Mouse (Mus musculus): ENCODE results near the gene Hipk2.

The Hipk2 gene

DNA sequence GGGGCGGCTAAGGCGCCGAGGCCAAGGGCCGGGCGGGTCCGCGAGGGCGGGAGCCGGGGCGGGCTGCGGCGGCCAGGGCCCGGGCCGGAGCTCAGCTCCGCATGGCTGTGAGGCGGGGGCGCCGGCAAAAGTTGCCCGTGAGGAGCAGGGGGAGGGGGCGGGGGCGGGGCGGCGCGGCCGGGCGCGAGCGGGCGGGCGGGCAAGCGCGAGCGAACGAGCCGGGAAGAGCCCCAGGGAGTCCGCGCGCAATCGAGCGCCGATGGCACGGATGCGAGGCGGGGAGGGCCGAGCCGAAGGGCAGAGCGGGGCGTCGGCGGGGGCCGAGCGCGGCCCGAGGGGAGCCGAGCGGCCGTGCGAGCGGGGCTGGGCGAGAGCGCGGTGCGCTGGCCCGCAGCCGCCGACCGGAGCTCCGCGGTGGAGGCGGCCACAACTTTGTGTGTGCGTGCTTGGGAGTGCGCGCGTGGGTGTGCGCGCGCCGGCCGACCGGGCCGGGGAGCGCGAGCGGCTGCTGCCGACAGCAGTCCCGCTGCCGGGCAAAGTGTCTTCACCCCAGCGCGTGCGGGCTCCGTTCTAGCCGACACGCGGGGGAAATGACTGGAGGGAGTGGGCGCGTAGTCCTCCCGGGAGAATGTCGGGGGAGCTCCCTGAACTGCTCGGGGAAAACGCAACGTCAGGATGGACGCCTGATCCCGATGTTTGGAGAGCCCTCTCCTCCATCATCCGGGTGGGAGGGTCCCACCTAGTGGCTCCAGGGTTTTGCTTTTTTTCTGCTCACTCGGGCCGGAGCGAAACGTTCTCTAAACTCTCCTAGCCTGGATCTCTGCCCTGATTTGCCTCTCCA lies at the start of gene Hipk2:
Hipk2 (minus strand) TSS at position 95 of the 841 bp plus-strand sequence.
- peak; percentile 86 for DNase-seq (ENCODE audit: low read depth, low spot score)

DNA sequence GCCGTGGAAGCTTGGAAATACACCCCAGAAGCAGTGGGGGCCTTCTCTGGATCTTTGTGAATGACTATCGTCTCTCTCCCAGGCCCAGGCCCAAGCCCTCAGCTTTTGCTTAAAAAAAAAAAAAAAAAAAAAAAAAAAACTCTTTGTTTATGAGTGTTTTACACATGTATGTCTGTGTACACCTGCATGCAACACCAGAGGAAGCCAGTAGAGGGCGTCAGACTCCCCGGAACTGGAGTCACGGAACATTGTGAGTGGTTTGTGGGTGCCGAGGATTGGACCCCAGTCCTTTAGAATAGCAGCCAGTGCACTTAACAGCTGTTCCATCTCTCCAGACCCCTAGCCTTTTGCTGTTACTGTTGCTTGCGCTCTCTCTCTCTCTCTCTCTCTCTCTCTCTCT lies 49.8 kb upstream of the Hipk2 start:
- DNase-seq (ENCODE audit: low read depth, low spot score): peak; percentile 28

DNA sequence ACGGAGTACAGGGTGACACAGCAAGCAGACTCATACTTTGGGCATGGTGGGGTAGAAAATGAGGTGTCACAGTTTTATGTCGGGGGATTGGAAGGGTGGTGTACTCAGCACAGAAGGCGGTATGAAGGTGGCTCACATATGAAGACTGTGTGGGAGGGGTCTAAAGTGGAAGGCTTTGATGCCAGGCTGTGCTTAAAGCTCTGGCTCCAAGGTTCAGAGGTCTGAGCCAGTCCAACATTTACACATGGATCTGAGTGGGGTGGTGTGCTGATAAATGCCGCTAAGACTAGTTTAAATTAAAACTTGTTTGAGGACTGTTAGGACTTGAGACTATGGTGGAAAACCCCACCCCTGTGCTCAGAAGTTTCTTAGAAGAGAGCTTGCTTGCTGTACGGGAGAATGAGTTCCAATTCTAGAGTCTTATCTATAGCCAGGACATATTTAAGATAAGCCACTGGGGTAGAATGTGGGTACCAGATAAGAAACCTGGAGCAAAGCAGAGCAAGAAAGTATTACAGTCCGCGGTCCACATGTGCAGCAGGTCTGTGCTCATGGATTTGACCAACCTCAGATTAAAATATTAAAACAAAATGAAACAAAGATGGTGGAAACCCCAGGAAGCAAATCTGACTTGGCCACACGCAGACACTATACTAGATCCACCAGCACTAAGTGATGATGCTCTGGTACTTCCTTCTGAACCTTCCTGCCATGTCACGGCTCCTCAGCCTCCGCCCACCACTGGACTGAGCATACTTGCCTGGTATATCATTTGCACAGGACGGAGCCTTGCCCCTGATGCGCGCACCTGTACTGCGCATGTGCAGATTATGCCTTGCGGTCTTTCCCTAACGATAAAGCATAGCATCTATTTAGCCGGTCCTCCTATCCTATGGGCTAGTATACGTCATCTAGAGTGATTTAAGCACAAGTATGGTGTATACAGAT lies 48.2 kb upstream of the Hipk2 start:
- no peak for DNase-seq (ENCODE audit: low read depth, low spot score)

DNA sequence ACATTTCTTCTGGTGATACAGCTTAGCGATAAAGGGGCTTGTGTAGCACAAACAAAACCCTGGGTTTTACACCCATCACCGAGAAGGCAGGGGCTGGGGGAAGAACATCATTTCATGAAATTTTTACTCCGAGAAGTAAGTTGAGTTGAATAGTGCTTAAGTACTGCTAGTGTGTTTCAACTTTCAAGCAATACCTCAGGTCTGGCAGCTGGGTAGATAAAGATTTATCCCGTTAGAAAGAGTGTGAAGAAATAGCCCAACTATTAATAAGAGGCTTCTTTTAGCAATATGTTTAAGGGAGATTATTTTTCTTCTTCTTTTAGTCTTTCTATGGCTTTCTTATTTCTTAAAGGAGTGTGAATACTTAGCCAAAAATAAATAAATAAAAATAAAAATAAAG lies 47.5 kb upstream of the Hipk2 start:
- no peak for DNase-seq (ENCODE audit: low read depth, low spot score)

DNA sequence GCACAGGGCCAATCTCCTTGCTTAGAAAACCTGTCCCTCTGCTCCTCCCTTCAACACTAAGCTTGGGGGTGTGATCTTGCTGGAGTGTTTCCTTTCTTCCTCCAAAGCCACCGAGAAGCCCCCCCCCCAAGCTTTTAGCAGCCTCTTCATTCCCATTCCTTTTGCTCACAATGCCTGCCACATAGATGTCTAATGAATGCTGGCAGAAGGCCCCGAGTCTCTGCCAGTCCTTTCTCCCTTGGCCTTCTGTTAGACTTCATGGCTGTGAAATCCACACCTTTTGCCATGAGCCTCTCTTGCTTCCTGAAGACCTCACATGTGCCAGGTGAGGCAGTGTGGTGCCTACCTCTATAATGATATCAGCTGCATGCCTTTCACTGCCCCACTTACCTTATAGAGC lies 46.6 kb upstream of the Hipk2 start:
- DNase-seq (ENCODE audit: low read depth, low spot score): no peak

DNA sequence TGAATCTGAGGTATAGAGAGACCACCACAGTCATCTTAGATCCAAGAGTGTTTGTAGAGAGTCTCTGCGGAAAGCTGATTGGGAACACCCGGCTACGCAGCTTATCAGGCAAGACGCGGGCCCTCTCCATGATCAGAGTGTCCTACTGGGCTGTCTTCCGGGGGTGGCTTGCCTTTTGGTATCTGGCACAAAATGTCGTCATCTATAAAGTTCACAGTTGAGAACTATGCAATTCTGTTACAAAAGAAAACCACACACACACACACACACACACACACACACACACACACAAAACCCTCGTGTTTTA lies 45.8 kb upstream of the Hipk2 start:
- DNase-seq (ENCODE audit: low read depth, low spot score): no peak

DNA sequence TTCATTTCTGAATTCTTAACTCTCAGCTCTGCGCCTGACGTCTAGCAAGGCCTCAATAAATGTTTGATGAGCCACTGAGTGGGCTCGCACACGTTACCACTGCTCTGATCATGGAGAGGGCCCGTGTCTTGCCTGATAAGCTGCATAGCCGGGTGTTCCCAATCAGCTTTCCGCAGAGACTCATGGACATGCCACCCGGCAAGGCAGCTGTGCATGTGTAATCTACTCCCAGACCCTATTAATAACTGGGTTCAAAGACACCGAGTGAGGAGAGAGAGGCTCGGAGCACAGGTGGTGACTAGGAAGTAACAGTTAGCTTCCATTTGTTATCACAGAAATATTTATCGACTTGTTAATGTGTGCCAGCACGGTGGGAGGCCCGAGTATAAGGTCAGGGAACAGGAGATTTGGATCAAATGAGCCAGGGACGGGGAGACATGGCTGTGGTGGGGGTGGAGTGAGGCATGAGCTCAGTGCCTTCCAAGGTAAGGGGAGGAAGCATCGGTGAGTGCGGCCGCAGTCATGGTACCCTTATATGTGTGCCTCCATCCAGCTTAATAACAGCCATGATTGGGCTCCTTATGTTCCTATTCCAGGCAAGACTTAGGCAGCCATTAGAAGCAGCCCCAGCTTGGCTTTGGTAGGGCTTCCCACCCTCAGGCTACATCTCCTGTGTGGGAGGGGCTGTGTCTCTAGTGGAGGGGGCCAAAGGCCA lies 45.3 kb upstream of the Hipk2 start:
- DNase-seq (ENCODE audit: low read depth, low spot score): no peak

DNA sequence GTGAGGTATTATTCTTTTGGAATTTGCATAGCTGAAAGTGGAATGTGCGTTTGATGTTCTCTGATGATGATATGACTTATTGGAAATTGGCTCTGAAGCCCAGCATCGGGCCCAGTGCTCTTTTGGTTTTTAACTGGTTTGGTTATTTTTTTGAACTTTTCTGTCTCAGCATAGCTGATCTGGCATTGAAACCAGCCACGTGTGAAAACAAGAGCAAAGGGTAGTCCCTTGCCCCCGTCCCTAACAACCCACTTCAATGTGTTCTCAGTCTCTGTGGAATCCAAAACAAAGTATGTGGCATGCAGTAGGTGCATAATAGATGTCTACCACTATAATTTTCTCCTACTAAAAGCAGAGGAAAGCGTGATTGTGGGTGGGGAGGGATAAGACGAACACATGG lies 44.2 kb upstream of the Hipk2 start:
- no peak for DNase-seq (ENCODE audit: low read depth, low spot score)

DNA sequence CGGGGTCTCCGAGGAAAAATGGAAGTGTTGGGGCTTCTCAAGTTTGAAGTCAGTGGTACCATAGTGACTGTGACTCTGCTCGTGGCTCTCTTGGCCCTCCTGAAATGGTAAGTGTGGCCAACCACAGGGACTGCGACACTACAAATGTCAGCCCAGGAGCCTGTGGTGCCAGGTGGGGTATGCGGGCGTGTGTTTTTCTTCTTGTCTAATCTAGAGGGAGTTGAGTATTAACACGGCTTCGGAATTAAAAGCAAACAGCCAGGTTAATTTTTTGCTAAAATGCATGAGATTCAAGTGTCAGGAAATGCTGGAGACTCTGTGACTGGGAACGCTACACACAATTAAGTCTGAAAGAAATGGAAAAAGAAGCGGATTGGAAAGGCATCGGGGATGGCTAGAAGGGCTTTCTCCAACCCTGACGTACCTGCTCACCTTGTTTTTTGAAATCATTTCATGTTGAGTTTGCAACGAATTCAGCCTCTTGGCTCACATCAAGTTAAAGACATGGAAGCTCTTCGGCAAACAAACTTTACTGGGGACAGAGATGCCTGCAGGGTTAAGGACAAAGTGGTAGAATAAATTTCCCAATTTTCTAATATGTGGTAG lies 43.3 kb upstream of the Hipk2 start:
- DNase-seq (ENCODE audit: low read depth, low spot score): no peak

DNA sequence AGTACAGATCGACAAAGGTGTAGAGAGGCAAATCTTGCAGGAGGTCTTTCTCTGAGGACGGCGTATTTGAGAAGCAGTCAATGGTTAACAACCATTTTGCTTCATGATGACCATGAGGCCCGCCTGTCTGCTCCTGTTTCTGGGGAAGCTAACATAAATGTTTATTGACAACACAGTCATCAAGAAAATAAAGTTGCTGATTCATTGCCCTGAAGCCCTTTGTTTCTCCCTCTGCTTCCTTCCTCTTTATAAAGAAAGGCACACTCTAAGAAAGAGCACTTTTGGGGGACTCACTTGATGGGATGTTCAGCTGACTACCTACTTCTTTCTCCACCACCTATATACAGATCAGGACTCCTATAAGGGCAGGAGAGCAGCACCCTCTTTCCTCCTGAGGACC lies 42.8 kb upstream of the Hipk2 start:
- no peak for DNase-seq (ENCODE audit: low read depth, low spot score)

DNA sequence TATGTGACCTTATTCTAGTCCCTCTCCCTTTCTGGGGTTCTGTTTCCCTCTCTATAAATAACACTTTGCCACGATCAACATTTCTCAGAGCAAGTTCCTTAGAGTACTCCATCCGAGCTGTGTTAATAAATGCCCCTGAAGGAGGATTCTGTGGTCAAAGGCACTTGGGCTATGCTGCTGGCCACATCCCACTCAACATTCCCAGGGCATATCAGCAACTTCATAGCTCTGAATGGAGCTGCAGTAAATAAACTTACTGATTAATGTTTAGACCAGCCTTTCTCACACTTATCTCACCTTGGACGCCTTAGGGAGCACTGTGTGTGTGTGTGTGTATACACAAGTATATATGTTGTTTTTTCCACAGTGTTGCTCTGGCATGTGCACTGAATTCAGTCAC lies 41.5 kb upstream of the Hipk2 start:
- DNase-seq (ENCODE audit: low read depth, low spot score): no peak

DNA sequence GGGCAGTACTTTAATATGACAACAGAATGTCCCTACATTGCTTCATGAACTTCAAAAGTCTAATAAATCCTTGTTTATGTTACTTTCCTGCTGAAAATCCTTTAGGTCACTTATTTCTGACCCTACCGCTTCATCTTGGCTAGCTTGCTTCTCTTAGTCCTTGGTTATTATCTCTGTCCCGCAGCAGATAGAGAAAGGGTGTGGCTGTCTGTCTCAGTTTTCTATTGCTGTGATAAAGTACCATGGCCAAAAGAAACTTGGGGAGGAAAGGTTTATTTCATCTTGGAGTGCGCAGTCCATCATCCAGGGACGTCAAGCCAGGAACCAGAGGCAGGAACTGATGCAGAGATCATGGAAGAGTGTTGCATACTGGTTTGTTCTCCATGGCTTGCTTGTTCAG lies 40.6 kb upstream of the Hipk2 start:
- DNase-seq (ENCODE audit: low read depth, low spot score): no peak

DNA sequence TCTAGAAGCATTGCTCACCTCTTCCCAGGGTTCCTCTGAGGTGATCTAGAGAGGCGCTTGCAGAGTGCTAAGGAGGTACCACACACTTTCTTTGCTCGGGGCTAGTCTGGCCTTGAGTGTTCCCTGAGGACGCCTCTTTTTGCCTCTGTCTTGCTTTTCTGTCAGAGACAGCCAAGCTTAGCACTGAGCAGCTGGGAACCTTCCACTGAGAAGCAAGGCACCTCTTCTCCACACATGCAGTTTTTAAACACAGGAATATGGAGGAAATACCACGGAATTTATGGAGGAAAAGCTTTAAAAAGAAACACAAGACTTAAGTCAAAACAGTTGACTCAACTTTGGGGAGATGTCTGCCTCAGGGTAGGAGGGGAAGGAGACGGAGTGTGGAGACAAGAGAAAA lies 39.8 kb upstream of the Hipk2 start:
- DNase-seq (ENCODE audit: low read depth, low spot score): no peak

DNA sequence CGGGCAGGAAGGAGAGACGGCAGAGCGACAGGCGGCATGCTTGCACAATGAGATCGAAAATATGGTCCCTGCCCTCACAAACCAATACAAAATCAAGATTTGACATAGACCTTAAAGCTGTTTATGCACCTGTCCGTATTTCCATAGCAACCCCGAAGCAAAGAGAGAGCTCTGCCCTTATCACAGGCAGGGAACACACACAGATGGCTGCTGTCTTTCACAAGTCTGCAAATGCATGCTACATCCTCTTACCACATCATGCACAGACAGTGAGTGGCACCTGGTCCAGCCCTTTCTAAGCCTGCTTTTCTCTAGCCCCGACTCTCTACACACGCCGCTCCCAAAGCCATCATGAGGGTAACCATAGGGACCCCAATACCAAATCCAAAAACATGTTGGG lies 38.2 kb upstream of the Hipk2 start:
- DNase-seq (ENCODE audit: low read depth, low spot score): no peak

DNA sequence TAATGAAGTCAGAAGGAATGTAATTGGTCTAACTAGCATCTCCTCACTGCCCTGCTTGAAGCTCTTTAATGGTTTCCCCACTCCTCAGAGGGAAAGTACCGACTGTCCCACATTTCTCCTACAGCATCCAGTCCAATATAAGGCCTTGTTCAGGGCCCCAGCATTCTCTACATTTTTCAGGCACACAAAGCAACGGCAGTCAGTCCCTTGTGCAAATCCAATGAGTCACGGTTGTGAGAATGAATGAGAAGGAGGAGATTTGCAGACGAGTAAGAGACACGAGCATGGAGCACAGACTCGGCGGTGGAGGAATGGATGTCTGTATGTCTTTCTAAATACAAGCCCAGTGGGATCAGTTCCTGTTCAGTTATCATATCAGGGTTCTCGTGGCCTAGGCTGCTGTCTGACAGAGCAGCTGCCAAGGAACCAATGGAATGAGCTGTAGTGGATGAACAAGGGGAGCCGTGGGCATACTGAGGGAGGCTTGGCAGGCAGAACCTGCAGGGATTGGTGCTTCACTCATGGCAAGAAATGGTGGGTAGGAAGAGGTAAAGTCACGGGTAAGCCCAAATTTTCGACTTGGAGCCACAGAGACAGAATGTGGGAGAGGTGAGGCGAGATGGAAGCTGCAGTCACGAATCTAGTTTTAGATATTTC lies 37.5 kb upstream of the Hipk2 start:
- no peak for DNase-seq (ENCODE audit: low read depth, low spot score)

DNA sequence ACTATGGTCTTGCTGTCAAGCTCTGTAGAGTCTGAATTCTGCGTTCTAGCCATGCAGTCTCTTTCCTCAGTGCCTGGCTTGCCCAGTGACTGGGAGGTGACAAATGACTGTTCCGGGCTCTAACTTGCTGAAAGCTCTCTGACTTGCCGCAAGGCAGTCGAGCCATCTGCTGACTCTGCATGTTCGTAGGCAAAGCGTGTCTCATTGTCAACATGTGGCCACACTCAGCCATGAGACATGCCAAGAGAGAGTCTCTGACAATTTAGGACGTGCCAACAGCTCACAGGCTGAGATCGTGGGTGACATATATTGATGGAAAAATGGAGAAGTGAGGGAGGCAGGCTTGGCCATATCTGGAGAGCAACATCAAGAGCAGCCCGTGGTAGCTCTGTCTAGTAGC lies 36.9 kb upstream of the Hipk2 start:
- no peak for DNase-seq (ENCODE audit: low read depth, low spot score)

DNA sequence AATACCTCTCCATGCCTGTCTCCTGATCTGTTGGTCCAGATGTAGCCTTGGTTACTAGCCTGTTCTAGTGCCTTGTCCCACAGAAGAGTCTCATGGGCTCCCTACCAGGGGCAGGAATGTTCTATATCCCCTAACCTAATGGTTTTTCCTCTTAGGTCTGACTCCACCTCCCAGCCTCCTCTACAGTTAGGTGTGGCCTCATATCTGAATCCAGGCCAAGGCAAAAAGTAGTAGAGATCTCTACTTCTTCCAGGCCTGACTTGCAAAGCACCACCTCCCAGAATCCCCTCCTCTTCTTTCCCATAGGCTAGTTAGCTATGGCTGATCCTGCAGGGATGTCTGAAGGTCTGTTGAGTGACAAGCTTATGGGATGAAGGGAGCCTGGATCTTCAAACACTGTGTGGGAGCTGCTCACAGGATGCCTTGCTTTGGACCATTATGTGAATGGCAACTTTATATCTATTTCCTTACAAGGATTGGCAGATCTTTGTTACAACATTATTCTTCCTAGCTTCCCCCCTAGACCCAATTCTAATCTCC lies 36.2 kb upstream of the Hipk2 start:
- DNase-seq (ENCODE audit: low read depth, low spot score): no peak

DNA sequence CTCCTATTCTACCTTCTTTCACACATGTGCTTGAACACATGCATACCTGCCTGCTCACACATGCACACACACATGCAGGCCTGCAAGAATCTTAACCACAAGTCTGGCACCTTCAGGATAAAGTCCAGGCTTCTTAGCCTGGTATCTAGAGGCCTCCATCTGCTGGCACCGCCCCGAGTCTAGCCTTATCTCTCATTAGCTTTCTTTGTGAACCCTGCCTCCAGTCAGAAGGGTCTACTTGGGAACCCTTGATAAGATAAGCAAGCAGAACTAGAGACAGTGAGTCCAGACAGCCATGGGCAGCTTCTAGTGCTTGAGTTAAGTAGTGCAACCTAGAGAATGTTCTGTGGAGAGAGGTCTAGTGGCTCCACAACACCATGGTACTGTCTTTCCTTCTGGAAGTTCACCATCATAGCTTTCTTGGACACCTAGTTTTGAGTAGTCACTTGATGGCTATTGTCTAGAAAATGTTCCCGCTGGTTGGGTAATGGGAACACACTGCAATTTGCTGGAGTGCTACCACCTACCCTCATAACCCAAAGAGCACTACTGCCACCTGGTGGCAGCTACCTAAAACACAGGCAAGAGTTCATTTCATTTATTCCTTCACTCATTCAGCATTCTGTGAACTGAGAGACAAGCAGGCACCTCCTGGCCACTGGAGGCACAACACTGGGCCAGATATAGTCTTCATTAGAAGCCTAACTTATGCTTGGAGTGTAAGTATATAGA lies 35.0 kb upstream of the Hipk2 start:
- DNase-seq (ENCODE audit: low read depth, low spot score): peak; percentile 73

DNA sequence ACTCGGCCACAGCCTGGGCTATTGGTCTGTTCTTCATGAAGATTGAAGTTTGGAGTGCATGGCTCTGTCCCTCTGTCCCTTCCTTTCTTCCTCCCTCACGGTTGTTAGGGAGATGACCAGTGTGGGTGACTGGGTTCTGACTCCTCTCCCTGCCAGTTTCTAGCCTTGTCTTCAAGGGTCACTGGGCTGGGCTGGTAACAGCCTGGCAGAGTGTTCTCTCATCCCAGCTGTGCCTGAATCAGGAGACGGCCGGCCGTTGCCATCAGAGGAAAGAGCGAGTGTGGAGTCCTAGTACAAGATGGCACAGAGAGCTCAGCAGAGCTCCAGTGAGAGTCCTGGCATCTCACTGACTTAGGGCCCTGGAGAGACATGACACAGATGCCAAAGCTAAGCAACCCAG lies 32.4 kb upstream of the Hipk2 start:
- DNase-seq (ENCODE audit: low read depth, low spot score): no peak

DNA sequence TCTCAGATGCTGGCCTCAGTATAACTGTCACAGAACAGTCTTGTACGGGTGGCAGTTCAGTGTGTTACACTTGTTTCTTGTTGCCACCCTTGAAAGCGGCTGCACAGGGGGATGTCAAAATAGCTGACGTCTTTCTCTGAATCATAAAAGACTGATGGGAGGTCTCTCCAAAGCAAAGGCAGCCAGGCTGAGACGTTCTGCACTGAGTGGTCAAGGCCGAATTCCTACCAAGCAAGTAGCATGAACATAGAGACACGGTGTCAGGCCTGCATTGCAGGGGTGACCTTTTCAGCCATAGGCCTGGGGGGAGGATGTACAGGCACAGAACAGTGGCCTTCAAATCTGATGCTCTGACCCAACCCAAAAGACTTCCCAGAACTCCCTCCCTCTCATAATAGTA lies 30.0 kb upstream of the Hipk2 start:
- no peak for DNase-seq (ENCODE audit: low read depth, low spot score)

Data from forelimb bud, embryonic 11.5 days (tissue).